9 mouse cellular contexts compared by ENCODE assay signal in the genomic region with DNA sequence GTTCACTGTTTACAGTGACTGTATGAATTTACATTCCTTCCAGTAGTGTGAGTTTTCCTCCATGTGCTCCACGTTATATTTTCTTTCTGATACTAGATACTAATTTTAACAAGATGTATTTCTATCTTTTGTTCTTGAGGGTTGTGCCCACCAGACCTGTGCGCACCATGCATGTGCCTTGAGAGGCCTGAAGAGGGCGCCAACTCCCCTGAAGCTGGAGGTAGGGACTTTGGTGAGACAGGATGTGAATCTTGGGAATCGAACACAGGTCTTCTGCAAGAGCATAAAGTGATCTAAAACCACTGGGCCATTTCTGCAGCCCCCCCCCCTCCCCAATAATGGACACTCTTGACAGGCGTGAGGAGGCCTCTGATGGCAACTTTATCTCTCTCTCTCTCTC. TPM values are rescaled to one million over a fixed set of nuclear protein-coding genes. Genes with fewer than 3 reads are reported as not detected.
A peak's percentile ranks its signal among the peaks of the same experiment; 100 is the strongest.
DNase-seq lines count a peak whose midpoint lies in the region; ATAC-seq lines count a peak whose summit lies in the region.
"Had no signal": no experiment of that assay in that cellular context is flagged by ENCODE, and none has a peak within 500 bp of the region (broad histone marks: within the 10 kb centered on the region; RNA-seq: fewer than 3 reads in every experiment).

No protein-coding gene starts in this region.

- intact Hi-C loops in left cerebral cortex, postnatal 4 days (cut with DNase I): no loop called here
- intact Hi-C loops in left cerebral cortex, postnatal 25 days (cut with DNase I): no loop called here

- H3K4me1 ChIP-seq in midbrain, embryonic 16.5 days (ENCODE audit: control insufficient read depth, insufficient read depth, low read length): peaks cover 13% of the 10 kb centered on the region

- no peak overlapping the region for H3K27ac ChIP-seq in midbrain, embryonic 16.5 days (ENCODE audit: low read length)
- H3K27ac ChIP-seq: heart, embryonic 15.5 days had no signal

- WGBS in midbrain, embryonic 16.5 days: 48% methylated on average over 5 of the region's 5 CpGs

- no peak overlapping the region for H3K4me2 ChIP-seq in midbrain, embryonic 16.5 days (ENCODE audit: low read length)
- H3K4me2 ChIP-seq: heart, embryonic 15.5 days had no signal

- no peaks in the 10 kb centered on the region for H3K36me3 ChIP-seq in midbrain, embryonic 16.5 days (ENCODE audit: control insufficient read depth, insufficient read depth, low read length)
- H3K36me3 ChIP-seq: heart, embryonic 15.5 days had no signal

- no peaks in the 10 kb centered on the region for H3K27me3 ChIP-seq in midbrain, embryonic 16.5 days (ENCODE audit: control insufficient read depth, insufficient read depth, low read depth, low read length)
- H3K27me3 ChIP-seq: heart, embryonic 15.5 days had no signal

- H3K9ac ChIP-seq in midbrain, embryonic 16.5 days (ENCODE audit: low read depth, low read length): no peak overlapping the region
- H3K9ac ChIP-seq: heart, embryonic 15.5 days had no signal

- no peaks in the 10 kb centered on the region for H3K9me3 ChIP-seq in midbrain, embryonic 16.5 days (replicated peaks; ENCODE audit: control insufficient read depth, low read length, poor library complexity, severe bottlenecking)
- H3K9me3 ChIP-seq: heart, embryonic 15.5 days had no signal

- H3K4me3 ChIP-seq in midbrain, embryonic 16.5 days (ENCODE audit: low read depth, low read length): no peak overlapping the region
- H3K4me3 ChIP-seq: heart, embryonic 15.5 days had no signal

- peak; percentile 42 for DNase-seq in cerebellum, adult 11-12 months
- no peak for DNase-seq in cerebellum, adult 8-10 months
- DNase-seq in left cerebral cortex, postnatal 4 days: peak; percentile 49
- DNase-seq in left cerebral cortex, postnatal 25 days (ENCODE audit: low spot score in 2 of 2): no peak
- peak; percentile 41 for DNase-seq in adrenal gland, postnatal 10 days
- peak; percentile 56 to 58 for DNase-seq in kidney, postnatal 4 days
- peak; percentile 68 for DNase-seq in testis, postnatal 10 days (ENCODE audit: low spot score)

- ATAC-seq in midbrain, embryonic 16.5 days: no peak

RNA-seq across cellular contexts. Expression of a gene that starts 1.9 kb away (rescaled TPM):
- total RNA-seq in left cerebral cortex, postnatal 4 days (2021): 10 to 100 TPM; 10.1 to 11.4 TPM
- 10 to 100 TPM in 1 of 2 experiments, 1 to 10 TPM in 1; 9.4 to 10.5 TPM for total RNA-seq in left cerebral cortex, postnatal 25 days (2021)
- total RNA-seq in adrenal gland, postnatal 10 days (2021): 1 to 10 TPM; 1.3 to 1.8 TPM
- 16.7 and 19.1 TPM in 2 replicates for polyA plus RNA-seq in midbrain, embryonic 16.5 days (2015; fragmentation: Nextera tagmentation; extraction: Ambion mirVana)

RNA-seq across cellular contexts. Expression of a gene that starts 16.7 kb away (rescaled TPM):
- 100 to 1,000 TPM; 162 to 170 TPM for total RNA-seq in left cerebral cortex, postnatal 4 days (2021)
- 100 to 1,000 TPM; 225 to 229 TPM for total RNA-seq in left cerebral cortex, postnatal 25 days (2021)
- 10 to 100 TPM; 25.9 to 26.6 TPM for total RNA-seq in adrenal gland, postnatal 10 days (2021)
- 15.4 and 16.9 TPM in 2 replicates for polyA plus RNA-seq in midbrain, embryonic 16.5 days (2015; fragmentation: Nextera tagmentation; extraction: Ambion mirVana)

RNA-seq across cellular contexts. Expression of a gene that starts 37.4 kb away (rescaled TPM):
- total RNA-seq in left cerebral cortex, postnatal 4 days (2021): 10 to 100 TPM; 80.0 to 91.0 TPM
- total RNA-seq in left cerebral cortex, postnatal 25 days (2021): 100 to 1,000 TPM; 137 to 140 TPM
- under 1 TPM; 0.51 to 0.88 TPM for total RNA-seq in adrenal gland, postnatal 10 days (2021)
- polyA plus RNA-seq in midbrain, embryonic 16.5 days (2015; fragmentation: Nextera tagmentation; extraction: Ambion mirVana): 75.0 and 84.4 TPM in 2 replicates
- polyA plus RNA-seq: heart, embryonic 15.5 days had no signal

RNA-seq across cellular contexts. Expression of a gene that starts 40.1 kb away (rescaled TPM):
- total RNA-seq in left cerebral cortex, postnatal 4 days (2021): 10 to 100 TPM; 55.0 to 65.2 TPM
- total RNA-seq in left cerebral cortex, postnatal 25 days (2021): 10 to 100 TPM; 32.7 to 36.0 TPM
- total RNA-seq in adrenal gland, postnatal 10 days (2021): 10 to 100 TPM in 1 of 2 experiments, 1 to 10 TPM in 1; 9.9 to 16.0 TPM
- polyA plus RNA-seq in midbrain, embryonic 16.5 days (2015; fragmentation: Nextera tagmentation; extraction: Ambion mirVana): 111 and 125 TPM in 2 replicates

Comparison
In these comparisons a context has a peak if more than half of its experiments do, and no peak if none do; other contexts are left out.
1. DNase-seq: peak in cerebellum, adult 11-12 months (single experiment), left cerebral cortex, postnatal 4 days (single experiment), adrenal gland, postnatal 10 days (single experiment), kidney, postnatal 4 days (2 of 2) and testis, postnatal 10 days (single experiment); none in cerebellum, adult 8-10 months (single experiment) and left cerebral cortex, postnatal 25 days (0 of 2).
2. RNA of a gene that starts 16.7 kb away (total RNA-seq): 225 to 229 TPM in left cerebral cortex, postnatal 25 days and 162 to 170 TPM in left cerebral cortex, postnatal 4 days; 25.9 to 26.6 TPM in adrenal gland, postnatal 10 days; every median in the first group is over 4 times any median in the second.
3. RNA of a gene that starts 37.4 kb away (total RNA-seq): 137 to 140 TPM in left cerebral cortex, postnatal 25 days and 80.0 to 91.0 TPM in left cerebral cortex, postnatal 4 days; 0.51 to 0.88 TPM in adrenal gland, postnatal 10 days; every median in the first group is over 10 times any median in the second.